Mouse (Mus musculus) activated CD4-positive, CD25-positive, alpha-beta regulatory T cell (primary cell): ENCODE results near the gene 1700018F24Rik. TPM values are rescaled to one million over a fixed set of nuclear protein-coding genes. Genes with fewer than 3 reads are reported as not detected.

Source experiments
- polyA plus RNA-seq, 2 experiments: library from polyadenylated mRNA; unstranded; fragments of 100-300 nt; shearing (Covaris generic); gene quantifications; one replicate each; pipeline ENCODE4 v1.2.1; 2017

Gene 1700018F24Rik
- not detected for polyA plus RNA-seq

GRCm38 (mm10) chr5:145042690-145043089, at the start of gene 1700018F24Rik:
TSS of gene 1700018F24Rik (plus strand) at chr5:145042990.

DNA sequence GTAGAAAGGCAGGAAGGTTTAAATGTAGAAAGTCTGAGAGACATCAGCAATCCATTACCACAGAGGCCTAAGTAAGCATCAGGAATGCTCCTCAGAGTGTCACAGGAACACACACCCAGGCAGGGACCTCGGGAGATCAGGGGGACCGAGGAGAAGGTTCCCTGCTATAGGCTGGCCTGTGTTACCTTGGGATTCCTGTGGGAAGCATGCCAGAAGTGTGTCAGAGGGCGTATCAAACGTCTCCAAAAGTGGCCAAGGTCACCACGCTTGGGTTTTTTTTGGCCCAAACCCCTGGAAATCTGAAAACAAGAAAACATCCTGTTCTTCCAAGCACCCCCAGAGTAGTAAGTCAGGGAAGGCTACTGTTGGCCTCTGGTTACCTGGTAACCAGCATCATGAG, 10.4 kb upstream of the 1700018F24Rik start, which contains the start of gene Gm4871:
Gm4871 (minus strand) TSS at position 364 of the 400 bp plus-strand sequence.

GRCm38 (mm10) chr5:145083632-145084451, 41.1 kb downstream of the 1700018F24Rik start, which contains the start of the genes Arpc1a and Kpna7:
TSS of gene Arpc1a (plus strand) at chr5:145083830.
TSS of gene Kpna7 (minus strand) at chr5:145084030.

Other genes starting within 250 kb of the 1700018F24Rik start
- 10 to 100 TPM; 26.6 to 28.4 TPM for gene Smurf1, start 77.1 kb upstream of the 1700018F24Rik start, polyA plus RNA-seq
- not detected for gene Gm4871, start 10.2 kb upstream of the 1700018F24Rik start, polyA plus RNA-seq
- gene Arpc1a, start 40.8 kb downstream of the 1700018F24Rik start, polyA plus RNA-seq: 10 to 100 TPM; 71.7 to 83.7 TPM
- under 1 TPM in 1 of 2 experiments, not detected in 1; 0.55 TPM for gene Kpna7, start 41.0 kb downstream of the 1700018F24Rik start, polyA plus RNA-seq
- 1,000 to 10,000 TPM; 1,057 to 1,320 TPM for gene Arpc1b, start 71.2 kb downstream of the 1700018F24Rik start, polyA plus RNA-seq
- 10 to 100 TPM; 51.2 to 52.0 TPM for gene Pdap1, start 97.2 kb downstream of the 1700018F24Rik start, polyA plus RNA-seq
- gene Bud31, start 97.4 kb downstream of the 1700018F24Rik start, polyA plus RNA-seq: 100 to 1,000 TPM; 193 to 252 TPM
- 10 to 100 TPM; 14.9 to 21.3 TPM for gene Ptcd1, start 124.1 kb downstream of the 1700018F24Rik start, polyA plus RNA-seq
- gene Cpsf4, start 124.2 kb downstream of the 1700018F24Rik start, polyA plus RNA-seq: 10 to 100 TPM; 31.4 to 34.2 TPM
- 100 to 1,000 TPM; 455 to 490 TPM for gene Atp5j2, start 149.1 kb downstream of the 1700018F24Rik start, polyA plus RNA-seq
- gene Zkscan14, start 158.9 kb downstream of the 1700018F24Rik start, polyA plus RNA-seq: 10 to 100 TPM; 23.5 to 28.9 TPM
- gene Zkscan5, start 161.6 kb downstream of the 1700018F24Rik start, polyA plus RNA-seq: 1 to 10 TPM; 4.2 to 7.6 TPM
- 10 to 100 TPM; 47.0 to 48.1 TPM for gene Zfp655, start 188.7 kb downstream of the 1700018F24Rik start, polyA plus RNA-seq
- gene Zscan25, start 237.5 kb downstream of the 1700018F24Rik start, polyA plus RNA-seq: 1 to 10 TPM in 1 of 2 experiments, under 1 TPM in 1; 0.54 to 2.7 TPM